Mouse (Mus musculus) layer of hippocampus, adult 11-12 months (tissue): ENCODE data around the gene Nrarp.

Experiments used
- DNase-seq: peaks from one replicate; pipeline ENCODE4 v3.0.0; 2022; ENCODE audit warnings: low spot score

Gene Nrarp

DNA sequence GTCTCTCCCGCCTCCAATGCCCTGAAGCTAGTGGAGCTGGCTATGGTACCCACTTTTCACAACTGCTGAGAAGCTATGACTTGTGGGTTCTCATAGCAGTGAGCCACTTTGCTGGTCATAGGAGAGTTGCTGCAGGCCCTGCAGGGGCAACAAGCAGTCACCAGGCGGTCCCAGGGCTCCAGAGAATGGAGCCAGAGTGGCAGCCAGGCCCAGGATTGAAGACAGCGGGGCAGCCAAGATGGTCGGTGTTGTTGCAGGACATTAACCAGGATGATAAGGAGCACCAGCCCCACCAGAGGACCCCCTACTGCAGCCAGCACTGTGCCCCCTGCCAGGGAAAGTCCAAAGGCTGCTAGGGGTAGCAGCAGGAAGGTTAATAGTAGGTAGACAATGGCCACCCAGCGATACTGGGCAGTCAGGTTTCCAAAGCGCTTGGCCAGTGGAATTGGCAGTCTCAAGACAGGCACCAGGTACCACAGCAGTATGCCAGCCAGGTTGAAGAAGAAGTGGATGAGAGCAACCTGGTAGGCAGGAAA, 48.5 kb downstream of the Nrarp start:
- DNase-seq, result no peak

DNA sequence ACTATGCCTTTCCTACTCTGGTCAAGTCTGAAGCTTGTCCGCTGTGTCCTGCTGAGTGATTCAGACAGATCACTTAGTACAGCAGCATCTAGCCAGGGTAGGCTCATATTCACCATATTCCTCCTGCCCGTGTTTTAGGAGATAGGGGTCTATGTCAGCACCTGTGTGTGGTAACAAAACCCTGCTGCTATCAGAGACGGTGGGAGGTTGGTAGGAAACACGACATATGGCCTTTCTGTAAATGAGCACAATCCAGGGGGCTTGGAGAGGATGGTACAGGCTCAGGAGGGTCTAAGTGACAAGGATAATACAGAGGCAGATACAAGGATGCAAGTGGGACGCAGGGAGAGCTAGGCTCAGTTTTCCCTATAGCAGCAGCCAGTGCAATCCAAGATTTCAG, 49.0 kb downstream of the Nrarp start:
- no peak for DNase-seq

DNA sequence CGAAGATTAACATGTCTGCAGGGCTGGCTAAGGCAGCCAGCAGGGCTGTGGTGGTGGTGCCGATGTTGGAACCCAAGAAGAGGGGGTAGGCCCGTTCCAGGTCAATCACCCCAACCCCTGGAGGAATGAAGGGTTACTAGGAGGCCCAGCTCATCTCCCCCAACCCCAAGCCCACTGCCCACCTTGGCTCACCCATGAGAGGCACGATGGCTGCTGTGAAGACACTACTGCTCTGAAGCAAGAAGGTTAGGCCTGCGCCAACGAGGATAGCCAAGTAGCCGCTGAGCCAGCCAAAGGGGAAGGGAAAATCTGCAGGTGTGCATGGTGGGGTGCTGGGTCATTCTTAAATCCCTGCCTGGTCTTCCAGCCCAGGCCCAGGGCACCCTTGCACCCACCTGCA, 50.0 kb downstream of the Nrarp start:
- DNase-seq, result no peak

DNA sequence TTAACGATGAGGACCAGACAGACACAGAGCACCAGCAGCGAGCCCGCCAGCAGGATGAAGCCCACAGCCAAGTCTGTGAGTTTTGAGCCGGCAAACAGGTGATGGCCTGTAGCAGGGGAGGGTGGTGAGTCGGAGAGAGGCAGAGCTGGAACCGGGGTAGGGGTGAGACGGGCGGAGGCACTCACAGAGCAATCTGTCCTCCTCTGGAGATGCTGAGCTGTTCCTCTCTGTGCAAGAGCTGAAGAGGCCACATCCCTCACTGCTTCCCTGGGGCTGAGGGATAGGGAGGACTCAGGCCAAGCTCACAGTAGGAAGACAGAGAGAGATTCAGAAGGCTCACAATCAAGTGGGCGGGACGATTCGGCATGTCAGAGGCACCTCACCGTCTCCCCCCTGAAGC, 50.5 kb downstream of the Nrarp start:
- DNase-seq, result no peak
